In the genomic region with DNA sequence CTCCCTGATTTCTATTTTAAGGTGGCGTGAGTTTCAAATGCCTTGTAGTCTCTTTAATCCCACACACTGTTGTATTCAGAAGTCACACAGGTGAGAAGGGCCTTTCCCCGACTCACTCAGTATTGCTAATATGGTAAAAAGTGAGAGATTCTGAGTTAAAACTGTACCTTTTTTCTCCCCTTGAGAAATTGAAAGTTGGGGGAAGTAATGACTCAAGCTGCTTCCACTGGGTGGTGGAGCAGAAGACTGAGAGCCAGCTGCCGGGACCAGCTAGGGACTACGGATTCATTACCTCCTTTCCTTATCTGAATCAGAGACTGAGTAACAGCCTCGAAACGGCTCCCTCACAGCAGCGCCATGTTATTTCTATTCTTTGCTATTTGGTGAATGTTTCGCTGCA, we compare ENCODE assay signal across 18 mouse cellular contexts.
"Had no signal": no experiment of that assay in that cellular context is flagged by ENCODE, and none has a peak within 500 bp of the region (broad histone marks: within the 10 kb centered on the region; RNA-seq: fewer than 3 reads in every experiment).

No protein-coding gene starts in this region.

- DNase-seq: kidney, postnatal 14 days; kidney, postnatal 4 days; liver; lung, adult 18-20 months; lung, postnatal 10 days; lung, postnatal 36 days; midbrain, embryonic 14.5 days; right cerebral cortex, adult 18-20 months; right cerebral cortex, postnatal 14 days; right cerebral cortex, postnatal 4 days; thymus, postnatal 36 days had no signal

- H3K27ac ChIP-seq: limb, embryonic 10.5 days; limb, embryonic 13.5 days; liver, embryonic 12.5 days; liver, embryonic 15.5 days; lung, embryonic 15.5 days; stomach, postnatal 0 days had no signal

- H3K9me3 ChIP-seq: limb, embryonic 10.5 days; limb, embryonic 13.5 days; liver, embryonic 12.5 days; liver, embryonic 15.5 days; lung, embryonic 15.5 days; megakaryocyte, embryonic 14.5 days had no signal

- H3K36me3 ChIP-seq: limb, embryonic 10.5 days; limb, embryonic 13.5 days; liver, embryonic 12.5 days; liver, embryonic 15.5 days; lung, embryonic 15.5 days had no signal

- H3K27me3 ChIP-seq: limb, embryonic 13.5 days; liver, embryonic 12.5 days; liver, embryonic 15.5 days; lung, embryonic 15.5 days; megakaryocyte, embryonic 14.5 days had no signal

- ATAC-seq: liver, embryonic 12.5 days had no signal

- H3K4me1 ChIP-seq: lung, embryonic 15.5 days had no signal

- H3K4me3 ChIP-seq: limb, embryonic 10.5 days; limb, embryonic 13.5 days; liver, embryonic 12.5 days; liver, embryonic 15.5 days; lung, embryonic 15.5 days; megakaryocyte, embryonic 14.5 days had no signal
